Mouse (Mus musculus) forebrain, embryonic 16.5 days (tissue): ENCODE results near the gene Trmt6. TPM values are rescaled to one million over a fixed set of nuclear protein-coding genes. Genes with fewer than 3 reads are reported as not detected.

Source experiments
- ATAC-seq: fragments of 200-750 bp; cut with Nextera tagmentation; 2 replicates; pipeline ENCODE4 v1.8.0; 2017; ENCODE audit warnings: mild to moderate bottlenecking, moderate library complexity
- H3K27ac ChIP-seq: fragments of 300-500 bp; sonication (generic); 2 replicates; pipeline ENCODE4 v1.5.1; 2014; ENCODE audit warnings: low read length, control low read depth
- H3K27me3 ChIP-seq: fragments of 300-500 bp; sonication (generic); replicated peaks from 2 replicates; pipeline ENCODE4 v1.6.1; 2014; ENCODE audit warnings: low read length; ENCODE audit not compliant: control insufficient read depth, insufficient read depth
- H3K36me3 ChIP-seq: fragments of 300-500 bp; sonication (generic); 2 replicates; pipeline ENCODE4 v1.6.1; 2014; ENCODE audit not compliant: control insufficient read depth, insufficient read depth
- H3K4me1 ChIP-seq: fragments of 300-500 bp; sonication (generic); replicated peaks from 2 replicates; pipeline ENCODE4 v1.6.1; 2014; ENCODE audit warnings: low read length; ENCODE audit not compliant: control insufficient read depth, insufficient read depth
- H3K4me2 ChIP-seq: fragments of 300-500 bp; sonication (generic); 2 replicates; pipeline ENCODE4 v1.6.1; 2014; ENCODE audit warnings: mild to moderate bottlenecking, low read length, control low read depth
- H3K4me3 ChIP-seq: fragments of 300-500 bp; sonication (generic); replicated peaks from 2 replicates; pipeline ENCODE4 v1.5.1; 2014; ENCODE audit warnings: mild to moderate bottlenecking, low read length, control low read depth
- H3K9ac ChIP-seq: fragments of 300-500 bp; sonication (generic); replicated peaks from 2 replicates; pipeline ENCODE4 v1.6.1; 2014; ENCODE audit warnings: low read depth, low read length, control low read depth
- H3K9me3 ChIP-seq: fragments of 300-500 bp; sonication (generic); 2 replicates; pipeline ENCODE4 v1.6.1; 2016; ENCODE audit warnings: low read length; ENCODE audit not compliant: control insufficient read depth
- WGBS: fragments of 180-500 bp; shearing (Covaris S2); extraction: QIAGEN DNeasy Blood & Tissue Kit; methylation state at CpG from one replicate; pipeline ENCODE4 v1.1.7; 2014; 5-methylcytosine and 5-hydroxymethylcytosine counted together
- polyA plus RNA-seq: library from polyadenylated mRNA; unstranded; fragments of >200 nt; fragmentation: Nextera tagmentation; extraction: Ambion mirVana; gene quantifications from 2 replicates; pipeline ENCODE4 v1.2.1, GENCODE M21; 2015

Gene Trmt6
- polyA plus RNA-seq, 1 experiment from 2014 or later, result 28.4 TPM

GRCm38 (mm10) chr2:132770822-132771221, 45.0 kb downstream of the Trmt6 start:
- H3K36me3 ChIP-seq, result no peaks in the 10 kb centered on the region
- no peak overlapping the region for H3K4me2 ChIP-seq
- no peak overlapping the region for H3K27ac ChIP-seq
- H3K4me3 ChIP-seq, result no peak overlapping the region
- H3K9me3 ChIP-seq, result no peaks in the 10 kb centered on the region
- WGBS, result 77% methylated on average over 1 of the region's 1 CpGs
- H3K4me1 ChIP-seq, result no peaks in the 10 kb centered on the region
- H3K27me3 ChIP-seq, result no peaks in the 10 kb centered on the region
- H3K9ac ChIP-seq, result no peak overlapping the region
- ATAC-seq, result no peak

GRCm38 (mm10) chr2:132757911-132758310, 57.9 kb downstream of the Trmt6 start:
- H3K4me1 ChIP-seq, result 0 out of 2 replicates have a peak, but pooled peaks cover 5% of the 10 kb centered on the region
- no peak overlapping the region for H3K9ac ChIP-seq
- H3K27me3 ChIP-seq, result no peaks in the 10 kb centered on the region
- no peak overlapping the region for H3K4me2 ChIP-seq
- no peaks in the 10 kb centered on the region for H3K9me3 ChIP-seq
- H3K27ac ChIP-seq, result no peak overlapping the region
- H3K36me3 ChIP-seq, result no peaks in the 10 kb centered on the region
- ATAC-seq, result no peak; the same call in 1 of the 2 replicates
- no peak overlapping the region for H3K4me3 ChIP-seq
- WGBS, result 57% methylated on average over 5 of the region's 5 CpGs

Other genes starting within 250 kb of the Trmt6 start
- 78.3 and 84.1 TPM in 2 replicates for gene Gpcpd1, start 228.3 kb downstream of the Trmt6 start, polyA plus RNA-seq
- 21.6 and 22.0 TPM in 2 replicates for gene Shld1, start 129.1 kb downstream of the Trmt6 start, polyA plus RNA-seq
- 40.6 and 48.8 TPM in 2 replicates for gene Chgb, start 34.8 kb downstream of the Trmt6 start, polyA plus RNA-seq
- 8.8 and 9.2 TPM in 2 replicates for gene Mcm8, start 86 bp upstream of the Trmt6 start, polyA plus RNA-seq
- gene Crls1, start 30.6 kb upstream of the Trmt6 start, polyA plus RNA-seq, result 7.2 and 9.2 TPM in 2 replicates
- gene Lrrn4, start 64.8 kb upstream of the Trmt6 start, polyA plus RNA-seq, result 0.22 and 0.25 TPM in 2 replicates
- gene Fermt1, start 129.9 kb upstream of the Trmt6 start, polyA plus RNA-seq, result not detected in 2 replicates